Mouse (Mus musculus): ENCODE data around the gene Hdgfl3. TPM values are rescaled to one million over a fixed set of nuclear protein-coding genes. Genes with fewer than 3 reads are reported as not detected.

Hdgfl3 gene
- total RNA-seq, 1 experiment, result 3.7 TPM

DNA sequence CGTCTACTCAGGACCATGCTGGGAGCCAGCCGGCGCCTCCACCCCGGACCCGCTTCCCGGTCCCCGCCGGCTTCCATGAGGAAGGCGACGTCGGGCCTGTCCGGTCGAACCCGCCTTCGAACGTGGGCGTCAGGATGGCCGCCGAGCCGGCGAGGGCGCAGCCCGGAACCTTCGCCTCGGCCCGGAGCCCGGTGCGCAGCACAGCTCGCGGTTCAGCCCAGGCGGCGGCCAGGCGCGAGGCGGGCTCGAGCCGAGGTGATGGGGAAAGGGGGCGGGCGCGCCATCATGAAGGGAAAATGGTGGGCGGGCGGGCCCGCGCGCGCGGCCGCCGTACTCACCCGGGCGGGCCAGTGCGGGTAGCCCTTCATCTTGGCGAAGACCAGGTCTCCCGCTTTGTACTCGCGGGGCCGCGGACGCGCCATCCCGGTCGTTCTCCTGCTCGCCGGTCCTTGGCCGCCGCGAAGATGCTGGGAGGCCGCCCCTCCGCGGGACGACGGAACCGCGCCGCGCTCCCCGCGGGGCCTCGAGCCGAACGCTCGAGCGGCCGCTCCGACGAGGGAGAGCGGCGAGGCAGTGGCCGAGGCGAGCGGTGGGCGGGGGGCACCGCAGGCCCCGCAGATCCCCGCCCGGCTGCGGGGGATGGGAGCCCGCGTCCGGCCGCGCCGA, 539 bp downstream of the Hdgfl3 start:
- DNase-seq (ENCODE audit: low read depth, low spot score), result no peak
- Histone ChIP-seq H3K36me3 (ENCODE audit: control insufficient read depth, insufficient read depth, low read length, poor library complexity, severe bottlenecking) (no peaks in the 10 kb centered on the region), H3K4me1 (ENCODE audit: control insufficient read depth in 2 of 2, insufficient read depth in 2 of 2, low read length in 2 of 2, poor library complexity in 1 of 2) (no peaks in the 10 kb centered on the region), H3K9me3 (ENCODE audit: control insufficient read depth, insufficient read depth, low read depth, low read length) (no peaks in the 10 kb centered on the region), H3K4me3 (ENCODE audit: insufficient read depth in 1 of 2, low read depth in 1 of 2, low read length in 2 of 2, poor library complexity in 1 of 2, severe bottlenecking in 1 of 2) (peak overlapping the region; percentile 75 to 76), H3K27ac (ENCODE audit: insufficient read depth, low read depth, low read length, poor library complexity, severe bottlenecking) (no peak overlapping the region), H3K9ac (ENCODE audit: insufficient read depth, low read depth, low read length, poor library complexity, severe bottlenecking) (peak overlapping the region; percentile 73)
- TF ChIP-seq MAFK (IDR thresholded peaks at IDR 0.05; ENCODE audit: insufficient read depth, low read depth, low read length) (no peak), ZC3H11A (IDR thresholded peaks at IDR 0.05; ENCODE audit: borderline replicate concordance, low read depth, low read length) (no peak), ZNF384 (IDR thresholded peaks at IDR 0.05; ENCODE audit: low read depth, low read length) (no peak), CHD2 (IDR thresholded peaks at IDR 0.05; ENCODE audit: low read depth, low read length) (no peak), HCFC1 (IDR thresholded peaks at IDR 0.05; ENCODE audit: borderline replicate concordance, insufficient read depth, low read length) (no peak)
- in situ Hi-C loops (cut with MboI; ENCODE audit: low sequenced_read_pairs in 2 of 2, unreplicated experiment in 2 of 2), result no loop called here

- H3K9ac ChIP-seq (ENCODE audit: insufficient read depth, low read depth, low read length, poor library complexity, severe bottlenecking), result peak overlapping the region; percentile 73
Measured at GRCm38 (mm10) chr7:81933061-81933600, 1.1 kb downstream of the Hdgfl3 start.

DNA sequence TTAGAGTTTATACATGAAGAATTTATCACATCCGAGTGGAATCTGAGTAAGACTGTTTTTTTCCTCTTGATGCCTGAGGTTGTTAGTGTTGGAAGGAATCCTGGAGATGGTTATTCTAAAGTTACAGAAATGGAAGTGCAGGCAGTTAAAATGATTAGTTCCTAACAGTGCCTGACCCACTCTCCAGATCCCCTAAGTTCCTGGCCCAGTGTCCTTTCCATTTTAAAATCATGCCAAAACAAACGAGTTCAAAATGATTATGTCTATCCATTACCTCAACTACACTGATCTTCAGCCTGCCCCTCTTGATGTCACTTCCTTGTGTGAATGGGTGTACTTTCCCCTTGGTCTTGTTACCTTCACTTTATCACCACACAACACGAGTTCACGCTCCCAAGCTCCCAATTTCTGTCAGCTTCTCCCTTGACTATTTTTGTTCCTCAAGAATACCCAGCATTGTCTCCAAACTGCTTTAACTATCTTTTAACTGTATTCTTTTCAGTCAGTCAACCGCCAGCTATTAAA, 1.7 kb downstream of the Hdgfl3 start:
- Histone ChIP-seq H3K9me3 (ENCODE audit: control insufficient read depth, insufficient read depth, low read depth, low read length) (no peaks in the 10 kb centered on the region), H3K9ac (ENCODE audit: insufficient read depth, low read depth, low read length, poor library complexity, severe bottlenecking) (no peak overlapping the region), H3K36me3 (ENCODE audit: control insufficient read depth, insufficient read depth, low read length, poor library complexity, severe bottlenecking) (no peaks in the 10 kb centered on the region), H3K4me1 (ENCODE audit: control insufficient read depth in 2 of 2, insufficient read depth in 2 of 2, low read length in 2 of 2, poor library complexity in 1 of 2) (no peaks in the 10 kb centered on the region), H3K27ac (ENCODE audit: insufficient read depth, low read depth, low read length, poor library complexity, severe bottlenecking) (no peak overlapping the region), H3K4me3 (ENCODE audit: insufficient read depth in 1 of 2, low read depth in 1 of 2, low read length in 2 of 2, poor library complexity in 1 of 2, severe bottlenecking in 1 of 2) (no peak overlapping the region)
- TF ChIP-seq MAFK (IDR thresholded peaks at IDR 0.05; ENCODE audit: insufficient read depth, low read depth, low read length) (no peak), CHD2 (IDR thresholded peaks at IDR 0.05; ENCODE audit: low read depth, low read length) (no peak), HCFC1 (IDR thresholded peaks at IDR 0.05; ENCODE audit: borderline replicate concordance, insufficient read depth, low read length) (no peak), ZNF384 (IDR thresholded peaks at IDR 0.05; ENCODE audit: low read depth, low read length) (no peak), ZC3H11A (IDR thresholded peaks at IDR 0.05; ENCODE audit: borderline replicate concordance, low read depth, low read length) (no peak)
- DNase-seq (ENCODE audit: low read depth, low spot score), result no peak
- in situ Hi-C loops (cut with MboI; ENCODE audit: low sequenced_read_pairs in 2 of 2, unreplicated experiment in 2 of 2), result no loop called here

More at GRCm38 (mm10) chr7:81933061-81933600, 1.1 kb downstream of the Hdgfl3 start:
- Histone ChIP-seq H3K27ac (ENCODE audit: insufficient read depth, low read depth, low read length, poor library complexity, severe bottlenecking) (no peak overlapping the region), H3K36me3 (ENCODE audit: control insufficient read depth, insufficient read depth, low read length, poor library complexity, severe bottlenecking) (no peaks in the 10 kb centered on the region), H3K9me3 (ENCODE audit: control insufficient read depth, insufficient read depth, low read depth, low read length) (no peaks in the 10 kb centered on the region), H3K4me3 (ENCODE audit: insufficient read depth in 1 of 2, low read depth in 1 of 2, low read length in 2 of 2, poor library complexity in 1 of 2, severe bottlenecking in 1 of 2) (peak overlapping the region; percentile 75 to 76), H3K4me1 (ENCODE audit: control insufficient read depth in 2 of 2, insufficient read depth in 2 of 2, low read length in 2 of 2, poor library complexity in 1 of 2) (no peaks in the 10 kb centered on the region)
- no peak for DNase-seq (ENCODE audit: low read depth, low spot score)
- in situ Hi-C loops (cut with MboI; ENCODE audit: low sequenced_read_pairs in 2 of 2, unreplicated experiment in 2 of 2), result no loop called here
- TF ChIP-seq ZNF384 (IDR thresholded peaks at IDR 0.05; ENCODE audit: low read depth, low read length) (no peak), CHD2 (IDR thresholded peaks at IDR 0.05; ENCODE audit: low read depth, low read length) (no peak), HCFC1 (IDR thresholded peaks at IDR 0.05; ENCODE audit: borderline replicate concordance, insufficient read depth, low read length) (no peak), MAFK (IDR thresholded peaks at IDR 0.05; ENCODE audit: insufficient read depth, low read depth, low read length) (no peak), ZC3H11A (IDR thresholded peaks at IDR 0.05; ENCODE audit: borderline replicate concordance, low read depth, low read length) (no peak)

- no peak for DNase-seq (ENCODE audit: low read depth, low spot score)
- in situ Hi-C loops (cut with MboI; ENCODE audit: low sequenced_read_pairs in 2 of 2, unreplicated experiment in 2 of 2), result no loop called here
- Histone ChIP-seq H3K4me1 (ENCODE audit: control insufficient read depth in 2 of 2, insufficient read depth in 2 of 2, low read length in 2 of 2, poor library complexity in 1 of 2) (no peaks in the 10 kb centered on the region), H3K9me3 (ENCODE audit: control insufficient read depth, insufficient read depth, low read depth, low read length) (no peaks in the 10 kb centered on the region), H3K27ac (ENCODE audit: insufficient read depth, low read depth, low read length, poor library complexity, severe bottlenecking) (no peak overlapping the region), H3K9ac (ENCODE audit: insufficient read depth, low read depth, low read length, poor library complexity, severe bottlenecking) (no peak overlapping the region), H3K36me3 (ENCODE audit: control insufficient read depth, insufficient read depth, low read length, poor library complexity, severe bottlenecking) (no peaks in the 10 kb centered on the region), H3K4me3 (ENCODE audit: insufficient read depth in 1 of 2, low read depth in 1 of 2, low read length in 2 of 2, poor library complexity in 1 of 2, severe bottlenecking in 1 of 2) (no peak overlapping the region)
- TF ChIP-seq HCFC1 (IDR thresholded peaks at IDR 0.05; ENCODE audit: borderline replicate concordance, insufficient read depth, low read length) (no peak), MAFK (IDR thresholded peaks at IDR 0.05; ENCODE audit: insufficient read depth, low read depth, low read length) (no peak), ZNF384 (IDR thresholded peaks at IDR 0.05; ENCODE audit: low read depth, low read length) (no peak), ZC3H11A (IDR thresholded peaks at IDR 0.05; ENCODE audit: borderline replicate concordance, low read depth, low read length) (no peak), CHD2 (IDR thresholded peaks at IDR 0.05; ENCODE audit: low read depth, low read length) (no peak)
Measured at GRCm38 (mm10) chr7:81928998-81929397, 5.3 kb downstream of the Hdgfl3 start.
